Mouse (Mus musculus) embryo, embryonic 10 days (tissue): ENCODE data around the gene Lyrm4.
"Not testable (repeated sequence)": the region's sequence is repeated elsewhere in the genome, so short reads cannot be mapped to it uniquely, and the experiment has no call there.

ENCODE experiments used
- DNase-seq: peaks from one replicate; pipeline ENCODE4 v3.0.0-alpha.2; 2015; ENCODE audit warnings: low spot score

Lyrm4 gene

DNA sequence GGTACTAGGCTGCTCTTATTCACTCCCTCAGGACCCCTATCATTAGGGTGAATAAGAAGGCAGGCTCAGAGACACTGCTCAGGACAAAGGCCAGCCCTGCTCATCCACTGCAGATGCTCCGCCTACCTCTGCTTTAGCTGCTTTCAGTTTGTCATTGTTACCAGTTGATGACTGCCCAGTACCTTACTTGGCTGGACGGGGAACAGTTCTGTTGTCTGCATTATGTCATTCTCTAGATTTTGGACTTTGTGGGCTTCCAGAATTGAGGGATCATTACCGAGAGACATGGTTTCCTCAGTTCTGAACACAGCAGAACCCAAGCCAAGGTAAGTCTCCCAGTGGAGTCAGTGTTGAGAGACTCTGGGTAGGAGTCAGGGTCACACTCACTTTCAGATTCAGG is 122.1 kb downstream of the Lyrm4 start:
- DNase-seq, result no peak

DNA sequence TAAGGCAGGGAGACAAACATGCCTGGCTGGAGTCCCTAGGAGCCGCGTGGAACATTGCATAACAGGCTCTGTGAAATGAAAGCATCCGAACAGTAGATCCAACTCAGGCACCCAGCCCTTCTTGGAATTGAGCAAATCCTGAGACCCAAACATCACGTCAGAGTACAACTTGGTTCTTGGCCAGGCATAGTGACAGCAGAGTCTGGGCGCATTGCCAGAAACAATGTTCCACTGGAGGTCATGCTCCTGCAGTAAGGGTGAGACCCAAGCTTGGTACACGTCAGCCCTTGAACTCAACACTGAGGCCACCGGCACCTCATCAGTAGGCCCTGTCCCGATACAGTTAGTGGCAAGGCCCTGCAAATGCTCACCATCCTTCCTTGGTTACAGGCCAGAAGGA is 123.3 kb downstream of the Lyrm4 start:
- no peak for DNase-seq

DNA sequence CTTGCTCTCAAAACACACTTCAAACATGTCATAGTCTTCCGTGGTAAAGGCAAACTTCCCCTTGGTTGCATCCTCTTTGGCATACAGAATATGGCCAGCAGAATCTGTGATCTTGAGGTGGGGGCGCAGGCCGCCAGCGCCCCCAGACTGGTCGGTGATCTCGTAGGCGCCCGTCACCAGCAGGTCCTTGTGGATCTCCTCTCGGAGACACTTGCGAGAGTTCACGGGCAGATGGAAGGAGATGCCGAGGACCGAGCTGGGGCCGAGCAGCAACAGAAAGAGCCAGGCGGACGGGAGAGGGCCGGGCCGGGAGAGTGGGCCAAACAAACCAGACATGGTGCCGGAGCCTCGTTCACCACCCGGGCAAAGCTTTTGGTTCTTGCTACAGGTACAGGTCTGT is 126.1 kb downstream of the Lyrm4 start:
- not testable (repeated sequence) for DNase-seq

DNA sequence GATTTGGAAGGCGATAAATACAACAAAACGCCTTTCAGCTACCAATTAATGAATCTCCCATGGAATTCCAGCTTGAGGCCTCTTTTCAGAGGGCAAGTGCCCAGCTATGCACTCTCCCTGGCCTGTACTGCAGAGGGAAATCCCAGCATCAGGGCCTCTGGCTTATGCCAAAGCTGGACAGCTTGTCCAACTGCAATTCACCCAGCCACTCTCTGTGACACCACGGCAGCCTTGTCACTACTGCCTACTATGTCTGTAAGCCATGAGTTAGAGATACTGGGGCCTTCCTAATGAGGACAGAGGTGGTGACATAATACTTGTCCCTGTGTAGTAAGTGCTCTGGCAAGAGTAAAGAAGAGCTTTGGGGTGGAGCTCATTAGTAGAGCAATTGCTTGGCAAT is 128.0 kb downstream of the Lyrm4 start:
- no peak for DNase-seq

DNA sequence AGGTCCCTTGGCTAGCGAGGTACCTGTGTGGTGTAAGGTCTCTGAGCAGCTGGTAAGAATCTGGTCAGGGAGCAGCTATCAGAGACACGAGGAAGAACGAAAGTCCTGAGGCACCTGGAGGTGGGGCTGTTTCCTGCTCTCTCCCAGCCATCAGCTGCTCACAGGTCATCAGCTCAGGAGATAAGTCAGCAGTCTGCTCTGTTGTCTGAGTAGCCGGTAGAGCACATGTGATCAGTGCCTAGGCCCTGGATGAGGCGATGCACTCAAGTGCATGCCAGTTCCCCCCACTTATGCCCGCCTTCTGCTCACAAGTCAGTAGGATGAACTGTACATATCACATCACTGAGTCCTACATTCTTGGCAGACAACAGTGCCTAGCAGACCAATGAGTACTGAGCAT is 134.3 kb downstream of the Lyrm4 start:
- no peak for DNase-seq

DNA sequence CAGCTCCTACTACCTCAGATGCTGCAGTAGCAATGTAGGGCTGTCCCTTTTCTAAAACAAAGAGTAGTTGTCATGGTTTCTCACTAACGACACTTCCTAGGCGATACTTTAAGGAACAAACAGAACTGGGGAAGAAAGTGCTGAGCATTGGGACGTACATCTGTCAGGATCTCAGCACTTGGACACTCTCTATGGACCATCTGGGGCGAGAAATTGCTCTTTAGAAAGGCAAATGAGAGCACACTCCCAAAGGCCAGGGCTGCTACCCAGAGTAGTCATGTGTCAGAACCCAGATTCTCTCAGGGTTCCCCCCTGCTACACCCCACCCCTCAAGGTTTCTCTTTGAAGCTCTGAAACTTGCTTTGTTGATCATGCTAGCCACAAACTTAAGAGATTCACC is 136.9 kb downstream of the Lyrm4 start:
- DNase-seq, result no peak

DNA sequence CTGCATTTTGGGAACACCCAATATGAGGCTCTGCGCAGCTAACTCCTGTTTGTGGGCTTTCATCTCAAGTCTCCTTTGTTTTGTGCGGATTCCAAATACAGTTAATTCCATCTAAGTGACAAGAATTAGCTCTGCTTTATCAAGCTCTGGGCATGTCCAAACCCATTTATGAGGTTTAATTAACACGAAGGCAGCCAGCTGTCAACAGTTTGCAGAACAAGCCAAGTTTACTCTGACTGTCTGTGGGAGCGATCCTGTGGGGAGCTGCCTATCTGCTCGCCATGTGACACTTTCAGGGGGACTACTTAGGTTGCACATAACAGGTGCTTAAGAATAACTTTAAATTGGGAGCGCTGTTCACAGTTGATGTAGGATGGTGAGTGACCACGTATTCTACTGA is 140.4 kb downstream of the Lyrm4 start:
- no peak for DNase-seq

DNA sequence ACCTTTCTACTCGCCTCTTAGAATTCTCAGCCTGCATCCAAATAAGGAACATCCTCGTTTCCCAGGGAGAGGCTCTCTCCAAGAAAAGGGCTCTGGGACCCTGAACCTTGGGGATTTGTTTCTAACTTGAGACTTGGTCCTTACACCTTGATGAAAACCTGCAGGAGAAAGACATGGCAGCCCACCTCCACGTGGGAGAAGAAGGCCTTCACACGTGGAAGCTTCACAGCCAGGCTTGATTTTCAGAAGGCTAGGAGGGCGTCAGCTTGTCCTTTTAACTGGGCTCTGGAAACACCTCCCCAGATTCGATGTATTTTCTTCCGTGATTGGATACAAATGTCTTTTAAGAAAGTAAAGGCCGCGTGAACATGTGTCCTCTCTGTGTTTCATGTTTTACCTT is 147.5 kb downstream of the Lyrm4 start:
- no peak for DNase-seq

DNA sequence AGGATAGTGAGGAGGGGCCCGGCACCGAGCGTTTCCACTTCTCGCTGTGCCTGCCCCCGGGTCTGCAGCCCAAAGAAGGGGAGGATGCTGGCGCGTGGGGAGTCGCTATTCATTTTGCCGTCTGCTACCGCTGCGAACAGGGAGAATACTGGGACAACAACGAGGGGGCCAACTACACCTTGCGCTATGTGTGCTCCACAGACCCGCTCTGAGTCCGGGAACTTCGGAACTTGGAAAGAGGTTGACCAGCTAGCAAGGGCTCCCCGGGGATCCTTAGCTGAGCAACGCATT is 147.9 kb downstream of the Lyrm4 start:
- DNase-seq, result peak; percentile 25

DNA sequence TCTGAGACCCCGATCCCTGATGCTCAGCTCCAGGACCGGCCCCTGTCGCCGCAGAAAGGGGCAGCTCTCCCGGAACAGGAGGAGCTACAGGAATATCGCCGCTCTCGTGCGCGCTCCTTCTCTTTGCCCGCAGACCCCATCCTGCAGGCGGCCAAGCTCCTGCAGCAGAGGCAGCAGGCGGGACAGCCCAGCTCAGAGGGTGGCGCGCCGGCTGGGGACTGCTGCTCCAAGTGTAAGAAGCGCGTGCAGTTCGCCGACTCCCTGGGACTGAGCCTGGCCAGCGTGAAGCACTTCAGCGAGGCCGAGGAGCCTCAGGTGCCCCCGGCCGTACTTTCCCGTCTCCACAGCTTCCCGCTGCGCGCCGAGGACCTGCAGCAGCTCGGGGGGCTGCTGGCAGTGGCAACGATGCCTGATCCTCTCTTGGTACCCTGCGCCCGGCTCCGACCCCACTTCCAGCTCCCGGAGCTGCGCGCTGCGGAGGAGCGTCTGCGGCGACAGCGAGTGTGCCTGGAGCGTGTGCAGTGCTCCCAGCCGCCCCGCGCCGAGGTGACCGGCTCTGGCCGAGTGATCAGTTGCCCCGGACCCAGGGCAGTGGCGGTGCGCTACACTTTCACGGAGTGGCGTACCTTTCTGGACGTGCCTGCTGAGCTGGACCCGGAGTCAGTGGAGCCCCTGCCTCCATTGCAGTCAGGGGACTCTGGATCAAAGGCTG is 148.5 kb downstream of the Lyrm4 start:
- DNase-seq, result peak; percentile 72

DNA sequence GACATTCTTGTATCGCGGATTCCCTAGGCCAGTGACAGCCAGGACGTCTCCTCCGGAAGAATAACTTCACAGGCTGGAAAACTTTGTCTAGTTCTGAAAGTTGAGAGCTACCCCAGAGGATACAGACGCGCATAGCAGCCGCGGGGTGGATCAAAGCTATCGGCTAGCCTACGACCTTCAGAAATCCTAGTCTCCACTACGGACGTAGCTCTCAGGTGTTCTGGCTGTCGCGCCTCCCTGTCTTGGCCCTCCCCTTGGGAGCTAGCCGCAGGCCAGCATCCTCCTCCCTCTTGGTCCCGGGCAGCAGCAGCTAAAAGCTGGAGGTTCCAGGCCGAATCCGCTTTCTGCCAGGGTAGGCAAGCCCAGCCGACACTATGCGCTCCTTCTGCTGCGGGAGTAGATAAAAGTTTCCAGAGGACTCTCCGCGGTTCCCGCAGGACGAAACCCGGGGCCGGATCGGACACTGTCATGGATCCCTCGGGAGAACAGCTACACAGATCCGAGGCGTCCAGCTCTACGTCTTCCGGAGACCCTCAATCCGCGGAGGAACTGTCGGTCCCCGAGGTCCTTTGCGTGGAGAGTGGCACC is 149.1 kb downstream of the Lyrm4 start:
- peak; percentile 66 for DNase-seq

DNA sequence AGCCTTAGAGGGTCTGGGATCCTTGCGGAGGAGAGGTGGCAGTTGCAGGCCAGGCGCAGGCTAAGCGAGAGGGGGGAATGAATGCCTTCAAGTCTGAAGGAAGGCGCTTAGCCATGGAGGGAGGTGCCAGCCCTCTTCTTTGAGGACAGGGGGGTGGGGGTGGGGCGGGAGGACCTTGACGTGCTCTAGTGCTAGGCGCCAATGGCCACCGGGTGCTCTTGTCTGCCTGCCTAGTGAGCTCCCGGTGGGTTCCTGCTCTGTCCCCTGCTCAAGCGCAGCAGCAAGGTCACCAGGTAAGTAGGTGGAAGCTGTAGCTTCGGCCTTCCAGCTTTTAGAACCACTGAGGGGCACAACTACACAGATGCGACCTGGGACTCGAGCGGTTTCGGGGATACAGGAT is 149.6 kb downstream of the Lyrm4 start:
- DNase-seq, result peak; percentile 45

DNA sequence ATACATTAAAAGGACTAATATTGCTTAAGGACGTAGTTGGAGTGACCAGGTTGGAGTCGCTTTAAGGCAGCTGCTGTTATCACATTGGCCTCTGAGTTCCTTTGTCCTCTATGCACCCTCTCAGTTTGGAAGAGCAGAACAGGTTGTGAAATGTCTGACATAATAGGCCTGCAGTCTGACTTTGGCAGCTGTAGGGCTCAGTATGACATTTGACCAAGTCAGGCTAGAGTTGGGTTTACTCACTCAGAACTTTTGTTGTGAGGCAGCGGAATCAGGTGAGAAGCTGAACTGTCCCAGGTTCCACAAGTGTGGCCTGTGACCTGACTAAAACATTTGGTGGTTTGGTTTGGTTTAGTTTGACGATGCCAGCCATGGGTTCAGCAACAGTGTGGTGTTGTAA is 153.7 kb downstream of the Lyrm4 start:
- DNase-seq, result no peak

DNA sequence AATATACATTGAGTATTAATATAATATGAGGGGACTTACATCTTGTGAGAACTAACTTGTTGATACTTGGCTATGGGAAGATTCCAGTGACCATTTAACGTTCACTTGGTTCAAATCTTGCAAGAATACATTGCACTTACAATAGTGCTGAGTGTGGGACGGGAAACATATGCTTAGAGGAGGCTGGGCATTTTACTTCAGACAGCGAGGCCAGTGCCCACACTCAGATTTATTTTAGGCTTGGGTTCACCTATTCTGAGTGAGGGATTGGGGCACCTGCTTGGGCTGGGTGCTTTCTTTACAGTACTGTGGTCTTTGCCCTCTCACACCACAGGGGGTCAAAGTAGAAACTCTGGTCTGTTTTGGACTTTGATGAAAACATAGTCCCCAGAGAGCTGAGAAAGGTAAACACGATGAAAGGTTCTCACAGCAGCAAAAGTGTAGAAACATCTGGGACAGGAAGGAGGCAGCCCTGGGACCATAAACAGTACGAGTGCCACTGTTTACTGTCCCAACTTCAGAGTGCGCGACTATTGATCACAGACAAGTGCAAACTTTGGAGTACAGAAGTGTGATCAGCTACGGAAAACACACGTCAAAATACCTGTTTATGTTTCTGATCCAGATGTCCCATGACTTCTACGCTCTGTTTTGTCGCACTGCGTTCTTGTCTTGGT is 157.8 kb downstream of the Lyrm4 start:
- no peak for DNase-seq

DNA sequence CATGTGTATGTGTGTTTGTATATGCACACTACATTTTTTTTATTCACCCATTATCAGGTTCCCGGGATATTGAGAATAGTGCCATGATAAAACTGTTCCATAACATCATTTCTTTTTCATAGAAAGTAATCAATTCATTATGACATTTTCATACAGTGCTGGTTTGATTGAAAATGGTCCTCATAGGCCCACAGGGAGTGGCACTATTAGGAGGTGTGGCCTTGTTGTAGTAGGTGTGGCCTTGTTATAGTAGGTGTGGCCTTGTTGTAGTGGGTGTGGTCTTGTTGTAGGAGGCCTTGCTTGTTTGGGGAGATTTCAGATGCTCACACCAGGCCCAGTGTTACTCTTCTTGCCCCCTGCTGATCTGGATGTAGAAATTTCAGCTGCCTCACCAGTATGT is 158.8 kb downstream of the Lyrm4 start, which contains the start of gene Ppp1r3g:
Ppp1r3g (plus strand) TSS at position 301 of the 400 bp plus-strand sequence.
- no peak for DNase-seq

DNA sequence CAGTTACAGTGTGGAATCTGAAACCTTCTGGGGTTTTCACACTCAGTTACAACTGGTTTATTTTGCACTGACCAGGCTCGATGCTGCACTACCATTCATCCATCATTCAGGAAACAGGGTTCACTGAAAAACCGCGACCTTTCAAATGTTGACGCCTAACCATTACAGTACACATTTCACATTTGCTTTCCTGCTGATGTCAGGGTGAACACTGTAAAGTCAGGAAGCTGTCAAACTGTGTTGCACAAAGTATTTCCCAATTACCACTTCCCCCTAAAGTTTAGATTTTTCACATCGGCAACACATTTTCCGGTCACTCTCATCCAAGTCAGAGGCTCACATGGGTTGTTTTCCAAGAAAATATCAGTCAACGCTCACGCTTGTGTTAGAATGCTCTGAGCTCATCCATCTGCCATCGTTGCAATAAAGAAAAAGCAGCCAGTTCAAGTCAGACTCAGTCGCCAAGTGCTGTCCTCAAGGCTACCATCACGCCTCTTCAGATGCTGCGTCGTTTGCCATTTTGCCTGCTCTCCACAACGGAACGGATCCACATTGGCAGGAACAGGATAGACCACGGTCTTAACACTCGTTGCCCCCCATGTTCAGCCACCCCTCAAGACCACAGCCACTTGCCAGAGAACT is 167.4 kb downstream of the Lyrm4 start:
- peak; percentile 42 for DNase-seq

DNA sequence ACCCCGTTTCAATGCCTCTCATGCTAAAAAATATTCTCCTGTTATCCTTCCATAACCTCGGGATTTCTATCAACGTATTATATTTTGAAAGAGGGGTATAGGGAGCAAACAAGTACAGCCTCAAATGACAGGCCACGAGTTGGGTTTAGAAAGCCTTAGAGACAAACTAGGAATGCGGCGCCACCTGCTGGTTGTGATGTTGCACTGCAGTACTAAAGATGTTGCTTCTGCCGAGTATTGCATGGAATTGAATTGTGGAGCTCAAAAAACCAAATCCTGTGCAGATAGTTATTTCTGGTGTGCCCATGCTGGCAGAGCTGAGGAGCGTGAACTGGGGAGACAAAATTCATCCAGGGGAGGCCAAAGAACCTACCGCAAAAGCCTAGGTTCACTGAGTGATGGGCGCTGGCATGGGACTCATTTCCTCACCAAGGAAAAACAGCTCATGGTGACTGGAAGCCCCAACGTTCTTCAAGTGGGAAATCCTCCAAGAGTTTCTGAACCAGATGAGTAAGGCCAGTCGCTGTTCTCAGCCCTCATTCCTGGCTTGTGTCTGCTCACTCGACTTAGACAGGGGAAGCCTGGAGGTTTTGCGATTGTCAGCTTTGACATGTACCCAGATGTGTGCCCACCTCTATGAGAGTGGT is 169.8 kb downstream of the Lyrm4 start:
- peak; percentile 91 for DNase-seq

DNA sequence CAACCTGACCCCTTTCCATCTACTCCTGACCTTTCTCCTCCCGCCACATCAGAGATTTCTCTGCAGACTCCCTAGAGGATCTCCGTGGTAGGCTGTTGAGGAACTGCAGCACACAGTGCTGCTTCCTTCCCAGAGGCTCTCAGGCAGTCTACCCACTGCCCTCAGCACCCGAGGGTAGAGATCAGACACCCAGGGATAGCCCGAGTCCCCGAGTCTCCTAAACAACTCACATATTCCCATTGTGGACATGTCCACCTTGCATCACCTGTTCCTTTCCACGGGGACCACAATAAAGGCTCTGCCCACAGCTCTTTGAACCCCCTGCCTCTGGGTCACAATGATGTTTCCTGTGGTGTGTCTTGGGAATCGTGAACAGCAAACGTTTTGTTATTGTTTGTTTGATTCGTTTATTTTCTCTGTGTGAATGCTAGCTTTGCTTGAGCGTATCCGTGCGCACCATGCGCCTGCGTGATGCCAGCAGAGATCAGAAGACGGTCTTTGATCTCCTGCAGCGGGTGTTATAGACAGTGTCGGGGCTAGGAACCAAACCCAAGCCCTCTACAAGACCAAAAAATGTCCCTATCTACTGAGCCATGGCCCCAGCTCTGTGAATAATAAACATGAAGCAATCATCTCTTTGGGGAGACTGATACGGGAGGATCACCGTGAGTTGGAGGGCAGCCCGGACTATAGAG is 170.5 kb downstream of the Lyrm4 start:
- no peak for DNase-seq

DNA sequence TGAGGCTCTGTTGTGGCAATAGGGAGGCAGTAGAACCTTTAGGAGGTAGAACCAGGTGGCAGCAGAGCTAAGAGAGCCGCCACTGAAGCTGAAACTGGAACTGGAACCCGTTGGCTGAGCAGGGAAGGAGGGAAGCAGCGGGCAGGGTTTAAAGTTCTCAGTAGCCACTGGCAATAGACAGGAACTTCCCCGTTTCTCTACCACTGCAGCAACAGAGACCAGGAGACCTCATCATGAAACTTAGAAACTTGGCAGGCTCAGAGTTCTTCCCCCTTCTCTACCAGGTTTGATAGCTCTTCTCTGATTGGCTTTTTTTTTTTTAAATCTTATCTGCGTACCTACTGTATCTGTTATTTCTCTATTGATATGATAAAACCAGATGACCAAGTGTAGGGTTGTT is 176.4 kb downstream of the Lyrm4 start:
- no peak for DNase-seq

DNA sequence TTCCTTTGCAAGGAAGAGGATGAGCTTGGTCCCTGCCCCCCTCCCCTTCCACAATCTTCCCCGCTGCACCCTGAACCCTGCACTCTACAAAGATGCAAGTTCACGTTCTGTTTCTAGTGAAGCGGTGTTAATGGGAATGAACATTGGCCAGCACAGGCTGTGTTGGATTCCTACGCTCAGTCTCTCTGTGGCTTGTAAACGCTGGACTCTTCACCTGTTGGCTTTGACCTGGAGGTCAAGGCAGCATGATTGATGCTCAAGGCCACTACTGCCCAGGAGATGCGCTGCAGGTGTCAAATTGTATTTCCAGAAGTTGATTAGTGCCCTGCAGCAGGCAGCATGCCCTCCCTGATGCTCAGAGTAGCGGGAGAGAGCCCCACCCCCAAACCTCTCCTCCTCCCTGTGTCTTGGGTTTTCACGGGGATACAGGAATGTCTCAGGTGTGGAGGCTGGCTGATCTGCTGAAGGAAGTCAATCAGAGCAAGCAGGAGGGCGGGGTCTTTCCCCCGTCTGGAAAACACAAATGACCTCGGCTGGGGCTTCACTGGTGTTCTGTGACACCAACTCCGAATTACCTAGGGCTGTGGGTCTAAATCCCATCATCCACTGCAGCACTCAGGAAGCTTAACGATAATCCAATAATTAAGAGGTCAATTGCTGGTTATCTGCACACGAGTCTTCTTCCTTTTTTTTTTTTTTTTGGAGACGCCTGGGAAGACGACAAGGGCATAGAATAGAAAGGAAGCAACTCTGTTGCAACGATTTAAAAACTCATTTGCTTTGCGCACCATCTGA is 177.3 kb downstream of the Lyrm4 start:
- DNase-seq, result no peak

DNA sequence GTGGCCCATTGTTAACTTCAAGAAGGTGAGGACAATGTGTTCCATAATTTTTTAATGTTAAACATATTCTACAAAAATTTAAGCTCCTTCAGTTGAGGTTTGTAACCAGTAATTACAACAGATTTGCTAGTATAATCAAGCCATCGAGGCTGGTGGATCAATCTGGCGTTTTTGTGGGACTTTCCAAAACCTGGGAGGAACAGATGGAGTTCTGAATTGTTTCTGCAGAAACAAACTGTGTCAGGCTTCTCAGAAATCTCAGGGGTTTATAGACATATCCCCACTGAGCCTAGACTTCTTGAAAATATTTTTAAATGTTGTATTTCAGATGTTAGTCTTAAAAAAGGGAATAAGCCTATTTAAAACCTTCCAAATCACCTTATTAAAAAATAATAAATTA is 179.3 kb downstream of the Lyrm4 start:
- no peak for DNase-seq
